Mouse (Mus musculus): ENCODE data around the gene Gm44. TPM values are rescaled to one million over a fixed set of nuclear protein-coding genes. Genes with fewer than 3 reads are reported as not detected.
"Not testable (repeated sequence)": the region's sequence is repeated elsewhere in the genome, so short reads cannot be mapped to it uniquely, and the experiment has no call there.

The Gm44 gene
- polyA plus RNA-seq (2015; fragmentation: Nextera tagmentation; extraction: Ambion mirVana): not detected in 2 replicates

- no peak for DNase-seq (ENCODE audit: low spot score)
Observed at GRCm38 (mm10) chrX:90891842-90892241, at the start of gene Gm44. TSS of gene Gm44 (plus strand) at chrX:90892142.

- no peak for DNase-seq (ENCODE audit: low spot score)
Observed at GRCm38 (mm10) chrX:90927989-90928388, 36.0 kb downstream of the Gm44 start.

- not testable (repeated sequence) for DNase-seq (ENCODE audit: low spot score)
Observed at GRCm38 (mm10) chrX:90938211-90938610, 46.3 kb downstream of the Gm44 start.
